Mouse (Mus musculus): ENCODE measurements around the gene Stim2.

Gene Stim2

DNA sequence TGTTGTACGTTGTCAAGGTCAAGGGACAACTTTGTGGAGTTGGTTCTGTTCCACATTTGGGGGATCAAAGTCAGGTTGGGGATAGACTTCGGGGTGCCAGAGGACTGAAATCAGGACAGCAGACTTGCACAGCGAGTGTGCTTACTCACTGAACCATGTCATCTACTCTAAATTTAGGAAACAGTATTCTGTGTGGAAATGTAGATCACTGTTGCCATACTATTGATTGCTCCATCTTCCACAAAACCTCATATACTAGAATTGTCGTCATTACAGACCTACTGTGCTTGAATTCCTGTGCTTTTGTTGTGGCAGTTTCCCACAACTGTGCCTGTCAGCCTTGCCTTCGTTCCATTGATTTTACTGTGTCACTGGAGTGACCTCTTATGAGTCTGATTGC lies 51.6 kb downstream of the Stim2 start:
- DNase-seq, result no peak

DNA sequence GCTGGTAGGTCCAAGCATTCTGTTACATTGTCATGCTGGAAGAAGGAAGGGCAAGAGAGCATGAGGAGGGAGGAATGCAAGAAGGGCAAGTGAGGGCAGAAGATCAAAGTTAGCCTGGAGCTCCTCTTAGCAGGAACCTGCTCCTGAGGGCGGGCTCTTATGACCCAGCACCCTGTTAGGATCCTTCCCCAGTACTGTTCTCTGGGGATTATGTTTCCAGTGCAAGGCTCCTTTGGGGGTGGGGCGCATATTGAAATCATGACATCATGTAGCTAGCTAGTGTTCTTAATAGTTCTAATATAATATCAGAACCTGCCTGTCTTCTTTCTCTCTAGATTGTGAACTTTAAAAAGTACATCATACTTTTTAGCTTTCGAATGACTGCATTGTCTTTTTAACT lies 52.8 kb downstream of the Stim2 start:
- no peak for DNase-seq

DNA sequence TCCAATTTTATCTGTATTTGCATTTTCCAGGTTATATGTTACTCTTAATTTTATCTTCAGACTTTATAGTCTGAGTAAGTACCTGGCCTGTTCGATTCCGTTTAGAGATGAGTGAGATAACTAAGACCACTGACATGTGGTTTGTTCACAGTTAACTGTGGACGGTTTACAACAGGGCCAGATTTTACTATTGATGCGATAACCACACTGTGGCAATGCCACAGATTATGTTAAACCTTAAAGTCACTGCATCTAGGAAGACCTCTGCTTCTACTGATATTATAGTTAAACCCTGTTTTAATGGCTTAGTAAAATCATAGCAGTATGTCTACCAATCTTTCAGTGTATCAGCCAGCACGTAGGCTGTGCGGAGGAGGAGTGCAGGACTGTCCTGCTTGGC lies 53.9 kb downstream of the Stim2 start:
- DNase-seq, result no peak

DNA sequence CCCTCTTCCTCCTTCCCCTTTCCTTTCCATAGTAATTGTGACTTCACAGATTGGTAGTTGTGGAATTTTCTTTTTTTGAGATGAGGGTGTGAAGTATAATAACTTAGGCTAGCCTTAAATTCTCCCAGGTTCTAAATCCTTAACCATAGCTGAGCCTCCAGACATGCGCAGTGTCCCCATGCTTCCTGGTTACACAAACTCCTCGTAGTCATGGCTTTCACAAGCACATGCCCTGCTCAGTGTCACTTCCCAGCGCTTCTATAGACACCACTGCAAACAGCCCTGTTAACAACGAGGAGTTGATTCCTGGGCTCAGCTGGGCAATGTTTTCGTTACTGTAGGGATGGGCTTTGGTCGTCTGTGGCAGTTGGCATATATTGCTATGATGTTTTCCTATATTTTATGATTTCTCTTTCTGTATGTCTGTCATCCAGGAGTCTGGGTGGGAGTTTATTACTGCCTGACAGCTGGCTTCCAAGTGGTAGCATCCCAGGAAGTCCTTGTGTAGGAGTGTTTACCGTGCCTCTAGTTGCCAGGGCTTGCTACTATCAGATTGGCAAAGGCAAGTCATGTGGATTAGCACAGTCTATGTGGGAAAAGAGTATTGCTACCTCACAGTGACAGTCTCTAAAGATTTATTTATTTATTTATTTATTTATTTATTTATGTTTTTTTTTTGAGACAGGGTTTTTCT lies 55.5 kb downstream of the Stim2 start:
- no peak for DNase-seq

DNA sequence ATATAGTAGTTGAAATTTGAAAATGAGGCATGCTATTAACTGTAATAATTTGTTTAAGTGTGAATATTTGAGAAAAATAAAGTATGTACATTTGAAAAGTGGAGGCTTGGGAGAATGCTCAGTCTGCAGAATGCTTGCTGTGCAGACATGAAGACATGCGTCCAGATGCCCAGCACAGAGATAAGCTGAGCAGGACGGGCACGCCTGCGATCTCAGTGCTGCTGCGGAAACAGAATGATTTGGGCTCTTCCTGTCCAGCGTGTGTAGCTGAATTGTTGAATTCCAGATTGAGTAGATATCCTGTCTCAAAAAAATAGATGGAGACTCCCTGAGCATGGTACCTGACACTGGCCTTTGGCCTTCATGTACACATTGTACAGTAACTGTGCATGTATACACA lies 58.0 kb downstream of the Stim2 start:
- DNase-seq, result no peak

DNA sequence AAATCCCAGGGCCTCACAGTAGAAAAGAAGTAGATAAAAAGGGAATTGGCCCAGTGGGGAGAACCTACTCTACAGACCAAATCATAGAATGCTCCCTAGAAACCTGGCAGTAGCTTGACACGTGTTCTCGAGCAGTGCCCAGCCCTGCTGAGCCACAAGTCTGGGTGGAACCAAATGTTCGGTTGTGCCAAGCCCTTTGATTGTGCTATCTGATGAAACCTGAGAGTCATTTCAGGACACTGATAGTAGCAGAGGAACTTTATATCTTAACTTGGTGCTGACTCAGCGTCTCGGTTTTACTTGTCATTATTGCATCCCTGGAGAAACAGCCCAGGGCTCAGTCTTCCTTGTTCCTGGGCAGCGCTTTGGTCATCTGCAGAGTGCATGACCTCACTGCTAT lies 61.7 kb downstream of the Stim2 start:
- no peak for DNase-seq

DNA sequence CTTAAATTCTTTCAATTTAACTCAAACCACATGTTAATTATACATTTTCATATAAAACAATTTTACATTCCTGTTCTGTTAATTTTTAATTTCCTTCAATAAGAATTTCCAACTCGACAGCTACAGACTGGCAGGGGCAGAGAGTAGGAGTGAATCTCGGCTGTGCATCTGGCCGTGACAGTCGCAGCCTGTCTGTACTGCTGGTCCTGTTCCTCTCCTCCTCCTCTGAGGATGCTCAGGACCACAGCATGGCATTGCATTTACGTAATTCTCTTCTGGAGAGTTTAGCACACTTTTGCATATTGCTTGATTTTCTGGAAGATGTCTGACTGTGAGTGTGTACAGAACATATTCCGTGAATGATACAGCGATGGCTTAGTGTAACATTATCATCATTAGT lies 63.8 kb downstream of the Stim2 start:
- no peak for DNase-seq

DNA sequence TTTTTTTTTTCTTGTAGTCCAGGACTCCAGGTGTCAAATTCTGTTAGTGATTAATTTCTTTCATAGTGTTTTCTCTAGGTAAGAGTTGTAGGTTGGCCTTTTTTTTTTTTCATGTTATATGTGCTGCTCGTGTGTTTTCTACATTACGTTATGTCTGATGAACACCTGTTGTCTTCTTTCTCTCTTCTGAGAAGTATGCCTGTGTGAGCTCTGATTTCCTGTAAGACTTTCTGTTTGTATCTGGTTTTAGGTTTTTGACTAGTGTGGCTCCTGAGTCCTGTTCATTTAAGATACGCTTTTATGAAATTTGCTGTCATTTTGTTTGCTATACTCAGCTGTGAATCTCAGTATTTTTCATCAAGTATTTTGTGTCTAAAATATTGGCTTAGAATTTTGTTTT lies 69.3 kb downstream of the Stim2 start:
- DNase-seq, result no peak

DNA sequence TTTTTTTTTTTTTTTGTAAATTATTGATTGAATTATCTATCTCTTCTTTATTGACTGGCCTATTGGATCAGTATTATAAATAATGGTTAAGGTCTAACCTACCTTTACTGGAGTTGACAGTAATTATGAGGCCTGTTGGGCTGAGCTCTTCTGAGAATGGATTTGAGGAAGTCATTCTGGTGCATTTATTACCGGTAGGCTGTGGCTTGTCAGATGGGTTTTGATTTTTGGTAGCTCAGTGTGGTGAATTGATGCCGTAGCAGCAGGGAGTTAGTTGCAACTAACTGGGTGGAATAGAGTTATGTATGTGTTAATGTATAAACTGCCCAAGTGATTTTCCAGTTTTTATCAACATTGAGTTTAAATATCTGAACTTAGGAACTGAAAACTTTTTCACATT lies 72.2 kb downstream of the Stim2 start:
- no peak for DNase-seq

DNA sequence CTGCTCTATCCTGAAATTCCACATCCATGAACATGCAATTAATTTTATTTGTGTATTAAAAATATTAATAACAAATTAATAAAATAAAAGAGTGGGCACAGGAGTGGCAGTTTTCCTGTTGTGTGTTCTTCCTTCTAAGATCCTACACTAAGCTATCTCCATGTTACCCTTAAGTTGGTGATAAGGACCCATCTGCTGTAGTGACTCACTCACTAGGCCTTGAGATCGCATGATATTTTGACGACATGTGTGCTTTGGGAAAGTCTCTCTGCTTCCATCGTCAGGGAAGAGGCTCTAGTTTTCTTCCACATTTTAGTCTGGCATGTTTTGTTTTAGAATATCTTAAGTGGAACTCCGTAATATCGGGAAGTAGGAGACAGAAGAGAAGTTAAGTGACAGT lies 73.0 kb downstream of the Stim2 start:
- no peak for DNase-seq

DNA sequence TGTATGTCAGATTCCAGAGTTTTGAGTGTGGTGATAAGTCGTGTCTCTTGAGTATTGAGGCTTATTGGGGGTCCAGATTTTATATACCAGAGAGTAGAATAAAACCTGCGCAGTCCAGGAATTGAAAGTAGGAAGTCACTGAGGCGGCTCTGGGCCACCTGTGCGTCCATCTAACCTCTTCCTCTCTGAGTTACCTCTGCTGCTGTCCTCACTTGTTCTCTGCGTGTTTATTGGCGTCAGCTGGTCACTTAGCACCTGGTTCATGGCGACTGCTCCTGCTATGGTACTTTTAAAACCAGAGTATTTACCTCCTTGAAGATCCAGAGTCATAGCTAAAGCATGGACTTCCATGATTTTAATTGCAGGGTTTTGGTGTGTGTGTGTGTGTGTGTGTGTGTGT lies 73.4 kb downstream of the Stim2 start:
- DNase-seq, result no peak

DNA sequence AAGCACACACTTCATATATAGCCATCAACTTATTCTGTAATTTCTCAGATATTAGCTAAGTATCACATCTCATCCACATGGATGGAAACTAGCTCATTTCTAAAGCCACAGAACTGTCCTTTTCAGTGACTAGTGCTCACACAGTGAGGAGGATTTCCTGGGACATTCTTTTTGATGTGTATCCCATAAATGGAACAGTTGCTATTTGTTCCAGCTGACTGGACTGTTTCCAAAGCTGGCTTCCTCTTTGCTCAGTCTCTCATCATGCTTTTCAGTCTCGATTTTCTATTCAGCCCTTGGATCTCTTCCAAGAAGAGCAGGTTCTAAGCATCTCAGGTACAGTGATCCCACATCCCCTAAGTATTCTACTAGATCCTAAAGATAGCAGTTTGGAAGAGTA lies 75.0 kb downstream of the Stim2 start:
- no peak for DNase-seq

DNA sequence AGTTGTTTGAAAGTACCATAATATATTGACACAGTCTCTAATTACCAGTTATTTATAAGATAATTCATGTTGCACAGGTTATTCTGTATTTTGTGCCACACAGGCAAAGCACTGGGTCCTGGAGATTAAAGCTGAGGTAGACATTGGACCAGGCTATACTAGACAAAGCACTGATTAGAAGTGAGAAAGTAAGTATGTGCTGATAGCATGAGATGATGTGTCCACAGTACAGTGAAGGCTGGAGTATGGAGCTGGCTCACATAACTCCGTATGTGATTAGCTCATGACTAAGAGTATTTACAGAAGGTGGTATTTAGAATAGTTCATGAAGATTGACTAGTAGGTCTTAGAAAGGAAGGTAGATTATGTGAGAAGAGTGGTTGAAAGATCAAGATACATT lies 81.7 kb downstream of the Stim2 start:
- DNase-seq, result no peak

DNA sequence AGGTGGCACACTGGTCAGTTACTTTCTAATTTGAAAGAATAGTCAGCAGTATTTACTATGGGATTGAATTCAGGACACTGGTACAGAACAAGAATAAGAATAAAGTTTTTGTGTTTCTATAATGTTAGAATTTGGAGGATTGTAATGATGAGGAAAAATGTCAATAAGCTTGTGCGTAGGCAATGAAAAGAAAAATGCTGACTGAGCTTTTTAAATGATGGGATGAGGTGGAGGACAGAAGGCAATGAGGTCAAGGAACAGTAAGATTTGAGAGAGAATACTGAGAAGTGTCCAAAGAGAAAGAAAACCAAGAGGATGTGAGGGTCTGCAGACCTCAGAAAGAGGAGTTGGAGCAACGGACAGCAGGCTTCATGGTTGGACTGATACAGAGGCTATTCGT lies 89.6 kb downstream of the Stim2 start:
- DNase-seq, result no peak

DNA sequence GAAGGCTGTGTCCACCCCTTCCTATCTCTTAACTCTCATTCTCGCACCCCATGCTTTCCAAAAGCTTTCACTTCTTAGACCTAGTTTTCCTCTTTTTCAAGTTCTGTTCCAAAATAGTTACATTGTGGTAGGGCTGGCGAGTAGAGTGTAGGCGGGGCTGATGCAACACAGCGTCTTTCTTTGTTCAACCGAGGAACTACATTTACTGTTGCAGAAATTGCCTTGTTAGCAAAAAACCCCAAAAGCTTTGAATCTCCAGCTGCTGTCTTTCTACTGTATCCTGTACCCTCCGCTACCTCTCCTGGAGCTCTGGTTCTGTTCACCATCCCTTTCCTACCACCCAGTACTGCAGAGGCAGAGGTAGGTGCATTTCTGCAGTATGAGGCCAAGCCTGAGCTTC lies 99.9 kb downstream of the Stim2 start:
- no peak for DNase-seq

DNA sequence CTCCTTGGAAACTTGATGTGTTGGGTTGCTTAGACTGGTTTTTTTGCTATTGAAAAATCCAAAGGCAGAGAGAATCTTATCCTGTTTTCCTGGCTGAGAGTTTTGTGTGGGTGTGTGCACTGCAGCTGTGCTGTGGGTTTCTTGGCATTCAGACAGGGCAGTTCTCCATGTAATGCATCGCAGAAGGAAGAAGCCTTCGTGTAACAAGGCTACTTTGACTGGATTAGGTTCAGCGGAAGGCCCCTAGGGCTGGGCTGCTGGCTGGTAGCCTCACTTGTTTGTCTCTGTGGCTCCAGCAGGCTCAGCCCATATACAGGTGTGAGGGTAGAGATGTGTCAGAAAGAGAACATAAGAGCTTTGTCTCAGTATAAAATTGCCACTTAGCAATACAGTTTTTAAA lies 102.6 kb downstream of the Stim2 start:
- no peak for DNase-seq

DNA sequence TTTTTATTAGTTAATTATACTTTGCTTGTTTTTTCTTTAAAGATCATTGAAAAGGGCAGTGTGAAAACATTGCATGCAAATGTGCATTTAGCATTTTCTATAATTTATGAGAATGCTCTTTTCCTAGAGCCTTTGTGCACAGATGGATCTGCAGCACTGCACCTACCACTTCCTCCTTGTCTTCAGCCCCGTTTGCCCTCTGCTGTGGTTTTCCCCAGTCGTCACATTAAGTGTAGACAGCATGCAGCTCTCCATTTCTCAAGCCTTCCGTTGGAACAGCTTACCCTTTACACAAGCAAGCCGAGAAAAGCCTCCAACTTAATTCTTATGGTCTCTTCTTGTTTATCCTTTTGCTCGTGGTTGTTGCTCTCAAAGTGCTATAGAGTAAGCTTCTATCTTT lies 103.0 kb downstream of the Stim2 start:
- no peak for DNase-seq

DNA sequence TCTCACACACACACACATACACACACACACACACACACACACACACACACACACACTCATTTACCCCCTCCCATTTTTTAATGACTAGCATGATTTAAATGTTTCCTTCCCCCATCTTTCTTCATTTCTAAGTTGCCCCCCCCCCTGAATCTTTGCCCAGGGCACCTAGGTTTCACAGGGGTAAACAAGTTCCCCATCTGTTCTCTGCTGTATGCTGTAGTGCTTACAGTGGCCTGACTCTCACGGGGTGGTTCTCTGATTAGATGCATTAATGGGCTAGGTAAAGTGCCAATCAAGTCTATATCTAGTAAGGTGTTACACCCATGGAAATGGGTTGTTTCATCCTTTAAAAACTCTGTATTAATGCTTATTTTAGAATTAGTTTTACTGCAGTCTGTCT lies 103.7 kb downstream of the Stim2 start:
- no peak for DNase-seq

DNA sequence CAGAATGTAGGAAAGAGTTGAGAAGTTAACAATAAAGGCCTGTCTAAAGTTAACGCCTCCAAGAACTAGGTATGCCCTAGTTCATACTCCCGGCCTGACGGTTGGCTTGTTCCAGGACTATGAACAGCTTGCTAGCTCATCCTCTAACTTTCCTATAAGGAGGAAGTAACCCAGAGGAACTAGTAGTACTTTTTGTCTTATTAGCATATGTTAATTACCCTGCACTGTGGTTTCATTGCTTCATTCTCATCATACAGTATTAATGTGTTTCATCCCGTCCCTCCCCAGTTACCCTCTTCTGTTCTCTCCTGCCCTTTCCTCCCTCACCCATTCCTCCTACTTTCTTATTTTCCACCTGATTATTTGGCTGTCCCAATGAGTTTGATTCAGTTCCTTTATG lies 108.4 kb downstream of the Stim2 start:
- DNase-seq, result no peak

DNA sequence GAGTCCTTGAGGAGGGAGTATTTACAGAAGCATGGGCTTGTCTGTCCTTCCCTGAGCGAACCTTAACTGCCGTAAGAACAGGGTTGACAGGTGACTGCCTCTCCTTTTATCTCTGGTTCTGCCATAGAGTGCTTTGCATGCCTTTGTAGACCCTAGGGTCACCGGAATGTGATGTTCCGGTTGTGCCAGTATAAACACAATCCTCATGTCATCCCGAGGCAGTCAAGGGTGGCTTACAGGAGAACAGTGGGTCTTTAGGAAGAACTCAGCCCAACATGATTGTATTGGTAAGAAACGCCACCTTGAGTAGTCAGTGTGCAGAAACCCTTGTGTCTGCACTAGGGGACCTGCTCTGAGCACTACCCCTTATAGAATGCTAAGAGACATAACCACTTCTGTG lies 108.8 kb downstream of the Stim2 start:
- no peak for DNase-seq

DNA sequence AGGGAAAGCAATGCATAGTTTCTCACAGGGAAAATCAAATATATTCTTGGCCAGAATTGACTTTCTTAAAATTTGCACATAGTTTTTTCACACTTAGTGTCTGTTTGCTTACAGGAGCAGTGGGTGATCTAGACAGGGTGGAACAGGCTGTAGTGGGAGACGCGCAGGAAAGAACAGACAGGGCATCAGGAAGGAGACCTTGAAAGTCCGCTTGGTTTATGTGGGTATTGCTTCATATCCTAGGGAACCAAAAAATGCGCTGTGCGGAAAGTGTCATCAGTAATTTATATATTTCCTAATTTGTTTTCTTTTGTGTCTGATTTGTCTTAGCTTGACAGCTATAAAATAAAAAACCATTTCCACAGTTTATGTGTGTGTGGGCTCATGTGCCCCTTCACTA lies 110.8 kb downstream of the Stim2 start:
- DNase-seq, result no peak

DNA sequence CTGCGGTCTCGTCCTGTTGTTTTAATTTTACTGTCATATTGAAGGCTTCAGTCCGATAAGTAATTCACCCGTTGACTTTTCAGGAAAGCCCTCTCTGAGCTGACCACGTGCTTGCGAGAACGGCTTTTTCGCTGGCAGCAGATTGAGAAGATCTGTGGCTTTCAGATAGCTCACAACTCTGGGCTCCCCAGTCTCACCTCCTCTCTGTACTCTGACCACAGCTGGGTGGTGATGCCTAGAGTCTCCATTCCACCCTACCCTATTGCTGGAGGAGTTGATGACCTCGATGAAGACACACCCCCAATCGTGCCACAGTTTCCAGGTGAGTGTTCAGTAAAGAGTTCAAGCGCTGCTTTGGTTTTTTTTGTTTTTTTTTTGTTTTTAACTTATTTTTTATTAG lies 112.5 kb downstream of the Stim2 start:
- DNase-seq, result no peak

DNA sequence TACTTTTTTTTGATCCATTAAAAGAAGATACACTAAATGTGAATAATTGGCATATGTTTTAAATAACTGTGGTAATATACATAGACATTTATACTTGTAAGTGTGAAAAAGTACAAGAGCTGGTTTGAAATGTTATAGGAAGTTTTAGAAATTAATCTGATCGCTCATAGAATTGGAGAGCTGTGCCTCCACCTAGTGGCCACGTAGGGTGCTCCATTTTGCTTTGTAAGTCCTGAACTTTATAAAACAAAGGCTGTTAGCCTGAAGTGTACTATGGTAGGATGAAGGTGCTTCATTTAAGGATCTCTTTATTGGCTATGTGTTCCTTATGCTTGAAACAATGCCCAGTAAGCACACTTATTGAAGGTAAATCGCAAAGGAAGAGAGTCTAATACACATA lies 115.0 kb downstream of the Stim2 start:
- DNase-seq, result peak; percentile 45

DNA sequence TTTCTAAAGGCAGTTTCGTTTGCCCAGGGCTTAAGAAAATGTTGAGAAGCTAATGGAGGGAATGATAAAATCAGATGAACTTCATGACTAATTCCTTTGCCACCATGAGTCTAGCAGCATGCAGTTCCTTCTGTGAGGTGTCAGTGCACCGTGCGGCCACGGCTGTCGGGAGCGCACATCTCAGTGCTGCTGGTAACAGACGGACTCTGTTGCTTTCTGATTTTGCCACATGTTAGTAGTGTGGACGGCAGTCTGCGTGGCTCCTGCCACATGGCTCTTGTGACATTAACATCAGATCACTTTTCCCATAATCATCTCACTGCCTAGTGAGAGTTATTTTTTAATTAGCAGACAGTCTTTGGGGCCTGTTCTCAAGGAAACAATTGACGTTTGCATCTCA lies 118.2 kb downstream of the Stim2 start:
- no peak for DNase-seq

DNA sequence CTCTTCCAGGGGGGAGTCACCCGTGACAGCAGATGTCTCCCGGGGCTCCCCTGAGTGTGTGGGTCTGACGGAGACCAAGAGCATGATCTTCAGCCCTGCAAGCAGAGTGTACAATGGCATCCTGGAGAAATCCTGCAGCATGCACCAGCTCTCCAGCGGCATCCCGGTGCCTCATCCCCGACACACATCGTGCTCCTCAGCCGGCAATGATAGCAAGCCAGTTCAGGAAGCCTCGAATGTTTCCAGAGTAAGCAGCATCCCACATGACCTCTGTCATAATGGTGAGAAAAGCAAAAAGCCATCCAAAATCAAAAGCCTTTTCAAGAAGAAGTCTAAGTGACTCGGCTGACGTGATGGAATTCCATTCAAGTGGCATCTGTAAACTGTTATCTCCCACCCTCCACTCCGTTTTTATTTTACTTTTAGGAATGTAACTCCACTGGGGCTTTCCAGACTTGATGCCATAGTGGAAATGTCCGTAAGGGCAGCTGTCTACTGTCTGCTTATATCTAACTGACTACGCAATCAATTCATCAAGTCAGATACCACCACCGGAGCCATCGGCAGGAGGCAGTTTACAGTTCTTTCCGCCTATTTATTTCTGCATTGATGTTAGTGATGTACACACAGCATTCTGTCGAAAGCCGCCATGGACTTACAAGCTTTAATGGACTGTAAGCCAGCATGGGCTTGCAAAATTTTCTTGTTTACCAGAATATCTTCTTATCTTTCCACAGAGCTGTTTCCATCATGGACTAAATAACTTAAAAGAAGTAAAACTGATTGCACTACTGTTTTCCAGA lies 120.3 kb downstream of the Stim2 start:
- DNase-seq, result no peak

Measured in kidney, adult 11 months (tissue).